Mouse (Mus musculus): ENCODE data around the gene Frem3. TPM values are rescaled to one million over a fixed set of nuclear protein-coding genes. Genes with fewer than 3 reads are reported as not detected.
"Not testable (repeated sequence)": the region's sequence is repeated elsewhere in the genome, so short reads cannot be mapped to it uniquely, and the experiment has no call there.

Frem3 gene
- polyA plus RNA-seq, 1 experiment from 2014 or later, result not detected

- Histone ChIP-seq H3K36me3 (peaks cover 48% of the 10 kb centered on the region), H3K4me2 (replicated peaks) (no peak overlapping the region)
Observed at GRCm38 (mm10) chr8:80732326-80732725, 121.4 kb downstream of the Frem3 start.

DNA sequence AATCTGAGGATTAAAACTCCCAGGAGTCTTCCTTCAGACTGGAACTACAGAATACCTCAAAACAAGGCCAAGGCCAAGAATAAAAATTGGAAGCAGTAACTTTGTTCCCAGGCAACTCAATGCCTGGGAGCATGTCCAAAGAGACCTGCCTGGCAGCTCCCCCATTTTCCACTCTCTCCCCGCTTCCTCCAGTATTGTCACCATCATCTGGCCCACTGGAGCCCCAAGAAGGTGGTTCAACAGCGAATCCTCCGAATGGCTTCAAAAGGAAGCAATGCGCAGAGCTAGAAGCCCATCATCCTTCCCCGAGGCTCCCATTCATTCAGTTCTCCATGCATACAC, 127.1 kb downstream of the Frem3 start:
- Histone ChIP-seq H3K27ac (peak overlapping the region; percentile 99), H3K4me3 (peak overlapping the region; percentile 75), H3K4me2 (replicated peaks) (peak overlapping the region; percentile 89), H3K9ac (peak overlapping the region; percentile 92), H3K4me1 (peaks cover 7% of the 10 kb centered on the region), H3K9me3 (no peaks in the 10 kb centered on the region), H3K27me3 (no peaks in the 10 kb centered on the region), H3K36me3 (peaks cover 20% of the 10 kb centered on the region)
- 1% methylated on average over 5 of the region's 5 CpGs for WGBS
- ATAC-seq (ENCODE audit: insufficient number of reproducible peaks, insufficient read depth, low FRiP score, low TSS enrichment), result no peak

More at GRCm38 (mm10) chr8:80732326-80732725, 121.4 kb downstream of the Frem3 start:
- H3K27me3 ChIP-seq, result no peaks in the 10 kb centered on the region
- no peak for ATAC-seq (ENCODE audit: insufficient number of reproducible peaks, insufficient read depth, low FRiP score, low TSS enrichment)
- no peak overlapping the region for H3K27ac ChIP-seq
- H3K9me3 ChIP-seq, result no peaks in the 10 kb centered on the region
- no peak overlapping the region for H3K4me3 ChIP-seq
- H3K9ac ChIP-seq, result no peak overlapping the region
- H3K4me1 ChIP-seq, result peaks cover 3% of the 10 kb centered on the region

GRCm38 (mm10) chr8:80738388-80739154, 127.7 kb downstream of the Frem3 start:
- under 1% methylated on average over 81 of the region's 84 CpGs for WGBS
- Histone ChIP-seq H3K9me3 (no peaks in the 10 kb centered on the region), H3K36me3 (peaks cover 18% of the 10 kb centered on the region), H3K27ac (peak overlapping the region; percentile 99), H3K4me3 (peak overlapping the region; percentile 75), H3K27me3 (no peaks in the 10 kb centered on the region), H3K4me2 (replicated peaks) (peak overlapping the region; percentile 89), H3K4me1 (peaks cover 7% of the 10 kb centered on the region), H3K9ac (peak overlapping the region; percentile 92)
- ATAC-seq (ENCODE audit: insufficient number of reproducible peaks, insufficient read depth, low FRiP score, low TSS enrichment), result peak; percentile 23; the same call in 1 of the 2 replicates

GRCm38 (mm10) chr8:80739155-80739924, 128.5 kb downstream of the Frem3 start, which contains the start of gene Smarca5:
Gene Smarca5 (minus strand): TSS chr8:80739497.
- WGBS, result under 1% methylated on average over 88 of the region's 91 CpGs
- Histone ChIP-seq H3K4me2 (replicated peaks) (peak within 1 kb of the TSS; percentile 89), H3K36me3 (peaks cover 13% of the 10 kb centered on the region), H3K27ac (peak within 1 kb of the TSS; percentile 99), H3K4me3 (peak within 1 kb of the TSS; percentile 75), H3K9ac (peak within 1 kb of the TSS; percentile 92)
- peak; percentile 96 for ATAC-seq (ENCODE audit: insufficient number of reproducible peaks, insufficient read depth, low FRiP score, low TSS enrichment)
- not testable (repeated sequence) for H3K4me1 ChIP-seq, H3K27me3 ChIP-seq, H3K9me3 ChIP-seq

DNA sequence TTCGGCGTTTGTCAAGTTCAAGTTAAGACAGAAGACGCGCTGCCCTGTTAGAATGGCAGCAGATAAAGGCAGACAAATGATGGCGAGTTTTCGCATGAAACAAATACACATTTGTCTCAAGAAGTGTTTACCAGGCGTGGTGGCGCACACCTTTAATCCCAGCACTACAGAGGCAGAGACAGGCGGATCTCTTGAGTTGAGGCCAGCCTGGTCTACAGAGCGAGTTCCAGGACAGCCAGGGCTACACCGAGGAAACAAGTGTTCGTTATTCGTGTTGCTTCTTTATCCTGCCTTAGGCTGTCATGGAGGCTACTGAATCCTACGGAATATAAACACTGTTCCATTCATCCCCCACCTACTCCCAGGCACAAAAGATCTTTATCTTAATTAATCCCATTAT, 129.1 kb downstream of the Frem3 start:
- 15% methylated on average over 14 of the region's 14 CpGs for WGBS
- 0 out of 2 replicates have a peak, but pooled peaks have one; percentile 10 for ATAC-seq (ENCODE audit: insufficient number of reproducible peaks, insufficient read depth, low FRiP score, low TSS enrichment)
- Histone ChIP-seq H3K36me3 (peaks cover 7% of the 10 kb centered on the region), H3K4me1 (peaks cover 7% of the 10 kb centered on the region), H3K4me2 (replicated peaks) (peak overlapping the region; percentile 53), H3K9ac (peak overlapping the region; percentile 65), H3K27ac (peak overlapping the region; percentile 93), H3K4me3 (peak overlapping the region; percentile 75), H3K27me3 (no peaks in the 10 kb centered on the region), H3K9me3 (no peaks in the 10 kb centered on the region)

Other genes starting within 250 kb of the Frem3 start
- 4.3 and 5.2 TPM in 2 replicates for gene Gypa, start 117.3 kb upstream of the Frem3 start, polyA plus RNA-seq (2016; fragmentation: Nextera tagmentation; extraction: Ambion mirVana)
- 122 and 130 TPM in 2 replicates for gene Smarca5, start 128.4 kb downstream of the Frem3 start, polyA plus RNA-seq (2016; fragmentation: Nextera tagmentation; extraction: Ambion mirVana)